Mouse (Mus musculus) CD4-positive, CD25-positive, alpha-beta regulatory T cell, adult 2 months (primary cell): ENCODE measurements around the gene Ppara.
"Not testable (repeated sequence)": the region's sequence is repeated elsewhere in the genome, so short reads cannot be mapped to it uniquely, and the experiment has no call there.

Source experiments
- DNase-seq: peaks from one replicate; pipeline ENCODE4 v3.0.0-alpha.2; 2012; ENCODE audit warnings: low read depth, low spot score

Ppara gene

DNA sequence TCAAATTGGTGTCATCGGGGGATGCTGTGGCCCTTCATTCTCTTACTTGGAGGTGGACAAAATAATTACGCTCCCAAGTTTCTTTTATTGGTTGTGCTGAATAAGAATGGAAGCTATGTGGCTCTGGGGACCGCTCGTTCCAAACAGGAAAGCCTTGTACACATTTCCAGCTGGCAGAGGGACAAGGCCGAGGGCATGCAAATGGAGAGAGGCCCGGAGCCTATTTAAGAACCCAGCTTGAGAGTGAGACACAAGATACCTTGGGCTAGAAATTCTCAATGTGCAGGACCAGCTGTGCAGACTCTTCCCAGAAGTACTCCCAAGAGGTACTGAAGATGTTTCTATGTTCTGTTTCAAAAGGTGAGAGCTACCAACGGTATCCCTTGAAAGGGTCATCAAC, 21.8 kb downstream of the Ppara start:
- no peak for DNase-seq

GRCm38 (mm10) chr15:85757768-85758167, 23.0 kb downstream of the Ppara start:
- DNase-seq = no peak

GRCm38 (mm10) chr15:85762761-85763160, 28.0 kb downstream of the Ppara start:
- DNase-seq = no peak

- no peak for DNase-seq
Observed at GRCm38 (mm10) chr15:85765022-85765421, 30.2 kb downstream of the Ppara start.

DNA sequence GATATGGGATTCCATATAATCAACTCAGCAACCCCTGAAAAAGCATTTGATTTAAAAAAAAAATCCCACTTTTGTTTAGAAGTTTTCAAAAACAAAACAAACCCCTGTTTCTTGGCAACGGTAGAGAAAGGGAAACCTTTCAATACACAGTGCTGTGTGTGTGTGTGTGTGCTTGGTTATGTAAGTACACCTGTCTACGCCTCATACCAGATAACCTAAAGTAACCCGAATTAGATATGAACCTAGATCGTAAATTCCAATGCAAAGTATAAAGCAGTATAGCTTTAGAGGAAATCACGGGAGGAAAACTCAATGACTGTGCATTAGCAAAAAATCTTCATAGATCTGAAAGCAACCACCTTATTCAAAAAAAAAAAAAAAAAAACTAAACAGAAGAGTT, 31.9 kb downstream of the Ppara start:
- no peak for DNase-seq

DNA sequence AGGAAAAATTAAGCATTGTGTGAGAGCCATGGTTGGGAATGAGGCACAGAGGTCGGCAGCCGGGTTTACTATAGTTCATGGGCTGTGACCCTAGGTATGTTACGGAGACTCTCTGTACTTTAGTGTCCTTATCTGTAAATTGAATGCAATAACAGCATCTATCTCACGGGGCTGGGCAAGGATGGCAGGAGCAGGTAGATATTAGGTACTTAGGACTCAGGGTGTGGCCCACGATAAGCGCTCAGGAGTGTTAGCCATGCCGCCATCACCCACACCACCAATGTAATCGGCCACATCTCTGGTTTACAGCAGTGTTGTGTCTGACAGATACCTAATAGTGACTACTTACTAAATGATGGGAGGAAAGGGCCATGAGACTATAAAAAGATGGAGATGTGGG, 34.2 kb downstream of the Ppara start:
- no peak for DNase-seq

DNA sequence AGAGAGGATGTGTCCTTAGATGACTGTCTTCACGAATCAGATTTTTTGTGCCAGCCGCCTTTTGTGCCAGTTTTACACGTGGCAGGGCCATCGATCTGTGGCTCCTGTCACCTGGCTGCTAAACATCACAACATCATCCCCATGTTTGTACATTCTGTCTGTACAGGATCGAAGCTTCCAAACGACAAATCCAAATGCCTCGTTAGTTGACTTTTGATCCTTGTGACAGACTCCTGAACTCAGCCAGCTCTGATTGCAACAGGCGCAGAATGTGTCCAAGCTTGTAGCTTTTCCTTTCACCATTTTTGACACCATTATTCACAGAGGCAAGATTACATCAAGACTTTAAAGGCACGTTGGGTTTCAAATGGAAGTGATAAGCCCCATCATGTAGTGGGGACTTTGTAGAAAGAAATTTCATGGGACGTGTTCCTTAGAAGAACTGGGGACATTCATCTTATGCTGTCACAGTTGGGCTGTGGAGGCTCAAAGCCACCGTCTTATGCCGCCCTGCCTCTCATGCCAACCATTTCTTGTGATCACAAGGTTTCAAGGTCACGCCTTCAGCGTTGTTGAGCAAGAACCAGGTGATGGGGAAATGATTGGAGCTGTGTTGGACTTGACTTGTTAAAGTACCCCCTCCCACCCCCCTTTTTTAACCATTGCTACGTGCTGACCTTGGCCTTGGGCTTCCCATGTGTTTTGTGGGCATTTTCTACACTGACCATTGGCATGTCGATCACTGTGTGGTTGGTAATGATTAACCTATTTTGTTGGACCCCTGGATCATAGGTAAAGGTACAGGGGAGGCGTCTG, 36.7 kb downstream of the Ppara start:
- no peak for DNase-seq

- DNase-seq = no peak
Observed at GRCm38 (mm10) chr15:85772146-85772740, 37.5 kb downstream of the Ppara start.

DNA sequence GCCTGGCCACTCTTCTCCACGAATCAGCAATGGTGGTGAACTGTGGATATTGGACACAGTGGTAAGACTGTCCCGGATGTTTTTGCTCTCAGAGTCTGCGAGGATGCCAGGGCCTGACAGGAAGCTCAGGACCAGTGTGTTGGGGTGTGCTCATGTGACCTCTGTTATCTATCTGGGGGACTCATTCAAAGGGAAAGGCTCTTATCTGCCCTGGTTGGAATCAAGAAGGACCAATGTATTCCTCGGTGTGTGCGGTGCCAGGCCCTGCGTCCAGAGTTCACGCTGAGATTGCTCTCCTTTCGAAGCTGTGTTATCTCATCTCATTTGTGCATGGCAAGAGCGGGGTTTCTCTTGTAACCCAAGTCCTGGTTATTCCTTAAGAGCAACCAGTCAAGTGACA, 39.6 kb downstream of the Ppara start:
- DNase-seq = no peak

DNA sequence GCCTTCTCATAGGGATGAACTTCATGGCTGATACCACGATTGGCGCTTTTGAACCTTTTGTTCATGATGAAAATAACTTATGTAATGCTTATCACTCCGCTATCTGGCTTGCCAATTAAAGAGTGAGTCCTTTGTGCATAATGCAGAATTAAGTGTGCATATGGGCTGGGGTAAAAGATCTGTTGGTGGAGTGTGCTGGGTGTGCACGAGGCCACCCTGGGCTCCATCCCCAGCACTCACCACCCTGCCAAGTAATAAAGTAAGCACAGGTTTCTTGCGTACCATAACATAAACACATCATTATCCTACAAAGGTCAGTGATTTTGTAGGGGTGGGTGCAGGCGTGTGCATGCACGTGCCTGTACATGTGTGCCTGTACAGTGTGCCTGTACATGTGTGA, 40.2 kb downstream of the Ppara start:
- no peak for DNase-seq

DNA sequence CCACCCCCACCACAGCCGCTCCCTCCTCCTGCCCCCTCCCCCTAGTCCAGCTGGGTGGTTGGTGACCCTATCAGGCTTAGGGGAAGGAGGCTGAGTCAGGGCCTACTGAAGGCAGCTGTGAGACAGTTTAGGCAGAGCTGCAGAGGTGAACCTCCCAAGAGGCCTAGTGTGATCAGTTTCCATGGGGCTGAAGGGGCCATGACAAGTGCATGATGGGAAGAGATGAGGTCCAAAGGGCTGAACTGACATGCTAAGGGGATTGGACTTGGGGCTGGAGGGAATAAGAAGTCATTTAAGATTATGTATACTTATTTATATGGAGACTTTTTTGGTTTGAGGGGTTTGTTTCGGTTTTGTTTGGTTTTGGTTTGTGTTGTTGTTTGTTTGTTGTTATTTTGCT, 41.5 kb downstream of the Ppara start:
- DNase-seq = no peak

DNA sequence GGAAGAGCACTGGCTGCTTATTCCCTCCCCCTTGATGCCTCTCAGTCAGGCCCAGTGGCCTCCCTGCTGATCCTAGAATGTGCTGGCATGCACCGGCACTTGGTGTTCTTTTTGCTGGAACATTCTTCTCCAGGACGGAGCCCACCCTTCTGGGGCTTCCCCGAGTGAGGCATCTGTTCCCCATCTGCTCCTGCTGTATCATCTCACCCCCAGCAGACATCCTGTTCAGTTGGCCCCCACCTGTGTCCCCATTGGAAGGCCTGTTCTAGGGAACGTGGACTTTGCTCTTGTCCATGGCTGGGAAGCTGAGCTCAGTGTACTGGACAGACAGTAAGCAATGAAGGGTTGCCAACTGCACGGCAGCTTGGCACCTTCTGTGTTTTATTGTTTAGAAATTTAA, 42.0 kb downstream of the Ppara start:
- no peak for DNase-seq

DNA sequence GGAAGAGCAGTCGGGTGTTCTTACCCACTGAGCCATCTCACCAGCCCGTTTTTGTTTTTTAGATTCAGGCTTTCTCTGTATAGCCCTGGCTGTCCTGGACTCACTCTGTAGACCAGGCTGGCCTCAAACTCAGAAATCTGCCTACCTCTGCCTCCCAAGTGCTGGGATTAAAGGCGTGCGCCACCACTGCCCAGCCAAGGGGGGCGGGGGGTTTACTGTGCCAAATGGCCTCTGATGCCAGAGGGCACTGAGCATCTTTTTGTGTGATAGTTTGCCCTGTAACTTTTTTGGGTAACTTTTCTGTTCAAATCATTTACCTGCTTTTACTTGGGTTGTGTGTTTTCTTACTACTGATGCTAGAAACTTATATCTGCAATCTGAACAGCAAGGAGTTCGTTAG, 44.1 kb downstream of the Ppara start:
- not testable (repeated sequence) for DNase-seq

GRCm38 (mm10) chr15:85783146-85783545, 48.4 kb downstream of the Ppara start:
- peak; percentile 9 for DNase-seq

DNA sequence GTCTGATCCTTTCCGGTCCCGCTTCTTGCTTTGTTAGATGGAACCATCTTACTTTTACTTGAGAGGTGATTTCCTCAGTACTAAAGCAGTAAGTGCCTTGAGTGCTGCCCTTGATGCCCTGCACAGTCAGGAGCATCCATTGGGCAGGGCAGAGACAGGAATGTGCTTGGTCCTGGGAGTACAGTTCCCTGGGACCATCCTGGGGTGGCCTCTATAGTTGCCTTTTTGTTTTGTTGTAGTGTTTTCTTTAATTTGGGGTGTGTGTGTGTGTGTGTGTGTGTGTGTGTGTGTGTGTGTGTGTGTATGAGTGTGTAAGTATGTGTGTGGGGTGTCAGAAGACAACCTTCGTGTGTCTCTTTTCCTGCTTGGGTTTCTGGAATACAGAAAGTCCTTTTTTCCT, 49.6 kb downstream of the Ppara start:
- DNase-seq = no peak

DNA sequence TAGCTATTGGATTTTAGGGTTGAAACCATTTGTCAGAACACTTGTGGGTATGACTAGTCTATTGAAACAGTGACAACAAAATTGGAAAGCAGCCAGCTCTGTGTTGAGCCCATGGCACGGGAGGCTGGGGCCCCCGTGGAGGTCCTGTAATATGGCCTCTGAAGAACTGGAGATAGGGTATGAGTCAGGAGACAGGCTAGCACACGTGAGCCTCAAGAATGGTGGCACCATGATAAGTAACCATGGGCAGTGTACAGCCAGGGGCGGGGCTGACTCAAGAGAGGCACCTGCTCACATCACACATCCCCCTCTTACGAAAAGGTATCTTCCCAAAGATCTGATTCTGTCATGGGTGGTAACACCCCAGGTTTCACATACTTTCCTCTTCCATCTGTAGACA, 51.9 kb downstream of the Ppara start:
- no peak for DNase-seq

- no peak for DNase-seq
Observed at GRCm38 (mm10) chr15:85787482-85787881, 52.7 kb downstream of the Ppara start.

GRCm38 (mm10) chr15:85788051-85788450, 53.3 kb downstream of the Ppara start:
- DNase-seq = no peak

DNA sequence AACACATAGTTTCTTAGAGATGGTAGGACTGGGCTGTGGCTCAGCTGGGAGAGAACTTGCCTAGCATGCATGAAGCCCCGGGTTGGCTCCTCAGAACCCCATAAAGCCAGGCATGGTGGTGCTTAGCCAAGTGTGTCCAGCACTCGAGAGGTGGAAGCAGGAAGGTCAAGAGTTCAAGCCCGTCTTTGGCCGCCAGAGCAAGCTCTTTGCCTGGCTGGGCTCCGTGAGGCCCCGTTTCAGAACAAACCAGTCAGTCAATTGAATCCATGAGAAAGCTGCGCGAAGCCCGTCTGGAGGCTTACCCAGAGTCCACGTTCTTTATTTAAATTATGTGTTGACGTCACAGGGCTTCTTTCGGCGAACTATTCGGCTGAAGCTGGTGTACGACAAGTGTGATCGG, 53.9 kb downstream of the Ppara start:
- no peak for DNase-seq

DNA sequence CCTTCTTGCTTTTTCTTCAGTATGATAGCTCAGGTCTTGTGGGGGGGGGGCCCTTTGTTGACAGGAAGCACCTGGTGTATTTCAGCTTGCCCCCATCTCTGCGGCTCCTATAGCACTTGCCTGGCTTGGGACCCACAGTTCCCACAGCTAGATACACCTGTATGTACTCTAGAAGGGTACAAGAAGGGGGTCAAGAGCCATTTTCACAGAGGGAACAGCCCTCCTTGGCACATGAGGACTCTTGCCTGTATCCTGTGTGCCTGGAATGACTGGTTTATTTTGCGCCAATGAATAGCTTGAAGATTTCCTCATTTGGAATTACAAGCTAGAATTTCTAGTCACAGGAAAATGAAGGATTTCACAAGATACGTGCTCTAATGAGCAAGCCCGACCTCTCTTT, 56.7 kb downstream of the Ppara start:
- DNase-seq = no peak

GRCm38 (mm10) chr15:85792819-85793218, 58.0 kb downstream of the Ppara start:
- no peak for DNase-seq

GRCm38 (mm10) chr15:85795516-85795915, 60.7 kb downstream of the Ppara start:
- no peak for DNase-seq

DNA sequence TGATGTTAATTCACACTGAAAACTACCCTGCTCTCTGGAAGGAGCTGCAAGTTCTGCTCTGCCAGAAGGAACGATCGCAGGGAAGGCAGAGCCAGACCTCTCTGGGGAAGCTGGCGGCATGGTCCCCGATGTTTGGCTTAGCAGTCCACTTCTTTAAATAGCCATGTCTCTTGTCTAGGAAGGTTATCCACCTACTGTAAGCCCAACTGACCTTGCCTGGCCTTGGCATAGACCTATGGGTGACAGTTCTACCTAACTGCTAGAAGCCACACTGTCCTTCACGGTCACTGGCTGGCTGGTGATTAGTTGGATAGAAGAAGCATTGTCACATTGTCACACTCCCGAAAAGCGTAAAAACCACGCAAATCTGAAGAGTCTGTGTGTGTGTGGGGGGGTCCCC, 63.9 kb downstream of the Ppara start:
- no peak for DNase-seq

DNA sequence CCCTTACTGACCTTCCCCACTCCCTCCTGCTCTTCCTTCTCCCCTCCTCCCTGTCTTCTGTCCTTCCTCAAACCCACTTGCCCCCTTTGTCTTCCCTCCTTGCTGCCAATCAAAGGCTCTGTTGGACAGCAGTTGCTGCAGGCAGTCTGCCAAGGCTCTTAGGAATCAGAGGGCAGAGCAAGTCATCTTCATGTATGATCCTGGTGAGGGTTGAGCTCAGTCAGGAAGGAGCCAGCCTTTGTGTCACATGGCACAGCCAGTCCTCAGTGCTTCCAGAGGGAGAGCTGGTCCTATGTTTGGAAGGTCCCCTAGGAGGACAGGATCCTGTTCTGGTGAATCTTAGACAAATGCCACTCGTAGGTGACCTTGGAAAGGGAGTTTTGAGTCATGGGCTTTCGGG, 68.1 kb downstream of the Ppara start:
- no peak for DNase-seq
